Mouse (Mus musculus) midbrain, embryonic 16.5 days (tissue): ENCODE measurements around the gene Espn. TPM values are rescaled to one million over a fixed set of nuclear protein-coding genes. Genes with fewer than 3 reads are reported as not detected.

ENCODE experiments used
- ATAC-seq: fragments of 200-750 bp; cut with Nextera tagmentation; 2 replicates; pipeline ENCODE4 v1.8.0; 2017; ENCODE audit warnings: moderate TSS enrichment
- H3K27ac ChIP-seq: fragments of 300-500 bp; sonication (generic); 2 replicates; pipeline ENCODE4 v1.5.1; 2014; ENCODE audit warnings: mild to moderate bottlenecking, low read length, mixed read lengths
- H3K27me3 ChIP-seq: fragments of 300-500 bp; sonication (generic); 2 replicates; pipeline ENCODE4 v1.6.1; 2014; ENCODE audit warnings: low read depth, low read length, mixed read lengths; ENCODE audit not compliant: control insufficient read depth, insufficient read depth
- H3K36me3 ChIP-seq: fragments of 300-500 bp; sonication (generic); 2 replicates; pipeline ENCODE4 v1.6.1; 2014; ENCODE audit warnings: mild to moderate bottlenecking, low read length, moderate library complexity, mixed read lengths; ENCODE audit not compliant: control insufficient read depth, insufficient read depth
- H3K4me1 ChIP-seq: fragments of 300-500 bp; sonication (generic); 2 replicates; pipeline ENCODE4 v1.6.1; 2014; ENCODE audit warnings: mild to moderate bottlenecking, low read length, mixed read lengths; ENCODE audit not compliant: control insufficient read depth, insufficient read depth
- H3K4me2 ChIP-seq: fragments of 300-500 bp; sonication (generic); 2 replicates; pipeline ENCODE4 v1.6.1; 2014; ENCODE audit warnings: mild to moderate bottlenecking, low read length, mixed read lengths
- H3K4me3 ChIP-seq: fragments of 300-500 bp; sonication (generic); 2 replicates; pipeline ENCODE4 v1.5.1; 2014; ENCODE audit warnings: low read depth, mild to moderate bottlenecking, low read length, moderate library complexity, mixed read lengths
- H3K9ac ChIP-seq: fragments of 300-500 bp; sonication (generic); 2 replicates; pipeline ENCODE4 v1.6.1; 2014; ENCODE audit warnings: low read depth, low read length, mixed read lengths
- H3K9me3 ChIP-seq: fragments of 300-500 bp; sonication (generic); replicated peaks from 2 replicates; pipeline ENCODE4 v1.6.1; 2014; ENCODE audit warnings: mild to moderate bottlenecking, low read length, mixed read lengths; ENCODE audit not compliant: control insufficient read depth, poor library complexity, severe bottlenecking
- WGBS: fragments of 180-500 bp; shearing (Covaris S2); extraction: QIAGEN DNeasy Blood & Tissue Kit; methylation state at CpG from one replicate; pipeline ENCODE4 v1.1.7; 2014; 5-methylcytosine and 5-hydroxymethylcytosine counted together
- polyA plus RNA-seq: library from polyadenylated mRNA; unstranded; fragments of >200 nt; fragmentation: Nextera tagmentation; extraction: Ambion mirVana; gene quantifications from 2 replicates; pipeline ENCODE4 v1.2.1, GENCODE M21; 2015

Gene Espn
- polyA plus RNA-seq, 1 experiment from 2014 or later = 0.14 TPM

DNA sequence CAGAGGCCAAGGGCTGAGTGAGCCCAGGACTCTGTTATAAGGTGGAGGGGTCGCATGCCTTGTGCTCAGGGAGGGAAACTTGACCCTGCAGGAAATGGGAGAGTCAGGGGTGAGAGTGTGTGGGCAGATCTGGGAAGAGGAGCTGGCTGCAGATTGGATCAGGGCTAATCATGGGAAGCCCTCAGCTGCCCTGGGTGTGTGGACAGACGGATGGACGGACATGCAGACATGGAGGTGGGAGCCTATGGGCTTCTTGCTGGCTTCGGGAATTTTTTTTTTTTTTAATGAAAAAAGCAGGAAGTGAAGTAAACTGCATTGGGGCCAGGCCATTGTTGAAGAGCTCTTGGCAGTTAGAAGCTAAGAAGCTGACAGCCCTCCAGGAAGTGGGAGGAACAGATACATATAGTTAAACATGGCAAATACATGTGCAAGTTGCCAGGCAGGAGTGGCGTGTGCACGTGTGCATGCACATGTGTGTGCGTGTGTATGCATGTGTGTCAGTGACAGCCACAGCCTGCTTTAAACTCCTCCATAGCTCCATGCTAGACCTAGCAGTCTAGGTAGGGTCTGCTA is 51.0 kb downstream of the Espn start:
- no peaks in the 10 kb centered on the region for H3K9me3 ChIP-seq
- H3K36me3 ChIP-seq = 0 out of 2 replicates have a peak, but pooled peaks cover 5% of the 10 kb centered on the region
- H3K27me3 ChIP-seq = no peaks in the 10 kb centered on the region
- no peaks in the 10 kb centered on the region; the same call in 1 of the 2 replicates for H3K4me1 ChIP-seq
- no peak overlapping the region for H3K4me2 ChIP-seq
- H3K4me3 ChIP-seq = no peak overlapping the region
- no peak overlapping the region for H3K27ac ChIP-seq
- no peak overlapping the region for H3K9ac ChIP-seq
- no peak for ATAC-seq
- WGBS = 89% methylated on average over 7 of the region's 7 CpGs

- Histone ChIP-seq H3K27ac (no peak overlapping the region), H3K27me3 (no peaks in the 10 kb centered on the region), H3K9ac (no peak overlapping the region), H3K9me3 (no peaks in the 10 kb centered on the region), H3K4me2 (no peak overlapping the region), H3K4me1 (no peaks in the 10 kb centered on the region; the same call in 1 of the 2 replicates), H3K36me3 (0 out of 2 replicates have a peak, but pooled peaks cover 5% of the 10 kb centered on the region), H3K4me3 (no peak overlapping the region)
- 81% methylated on average over 11 of the region's 11 CpGs for WGBS
- ATAC-seq = no peak
These were observed 51.6 kb downstream of the Espn start for GRCm38 (mm10) chr4:152100541-152100940.

GRCm38 (mm10) chr4:152097911-152098799 is 54.0 kb downstream of the Espn start:
- no peak overlapping the region for H3K4me3 ChIP-seq
- WGBS = 22% methylated on average over 11 of the region's 11 CpGs

DNA sequence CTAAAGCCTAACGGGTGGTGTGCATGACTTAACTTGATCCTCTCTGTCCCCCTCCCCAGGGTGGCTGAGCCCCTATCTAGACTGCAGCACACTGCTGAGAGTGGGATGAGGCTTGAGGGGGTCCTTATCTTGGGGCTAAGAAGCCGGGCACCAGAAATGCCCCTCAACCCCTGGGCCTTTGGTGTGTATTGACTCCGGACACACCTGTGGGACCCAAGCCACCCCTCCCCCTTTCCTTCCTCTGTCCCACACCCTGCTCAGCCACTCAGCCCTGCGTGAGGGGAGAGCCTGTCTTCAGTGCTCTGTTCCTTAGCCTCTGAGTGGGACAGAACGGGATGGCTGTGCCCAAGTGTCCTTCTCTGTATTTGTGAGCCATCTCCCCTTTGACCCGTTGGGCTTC is 55.2 kb downstream of the Espn start:
- Histone ChIP-seq H3K4me2 (no peak overlapping the region), H3K27me3 (no peaks in the 10 kb centered on the region), H3K9ac (no peak overlapping the region), H3K9me3 (no peaks in the 10 kb centered on the region), H3K27ac (no peak overlapping the region), H3K36me3 (no peaks in the 10 kb centered on the region), H3K4me3 (no peak overlapping the region), H3K4me1 (no peaks in the 10 kb centered on the region; the same call in 1 of the 2 replicates)
- 58% methylated on average over 6 of the region's 6 CpGs for WGBS
- ATAC-seq = peak; percentile 22; the same call in 1 of the 2 replicates

More at GRCm38 (mm10) chr4:152097911-152098799, 54.0 kb downstream of the Espn start:
- 0 out of 2 replicates have a peak, but pooled peaks cover 5% of the 10 kb centered on the region for H3K36me3 ChIP-seq
- H3K9me3 ChIP-seq = no peaks in the 10 kb centered on the region
- no peak overlapping the region for H3K4me2 ChIP-seq
- no peak overlapping the region for H3K9ac ChIP-seq
- no peaks in the 10 kb centered on the region for H3K27me3 ChIP-seq
- no peak overlapping the region for H3K27ac ChIP-seq
- no peak for ATAC-seq
- no peaks in the 10 kb centered on the region; the same call in 1 of the 2 replicates for H3K4me1 ChIP-seq

GRCm38 (mm10) chr4:152095937-152096910 is 55.9 kb downstream of the Espn start:
- Histone ChIP-seq H3K27ac (no peak overlapping the region), H3K9ac (no peak overlapping the region), H3K36me3 (no peaks in the 10 kb centered on the region), H3K9me3 (no peaks in the 10 kb centered on the region), H3K27me3 (no peaks in the 10 kb centered on the region), H3K4me2 (no peak overlapping the region), H3K4me3 (no peak overlapping the region), H3K4me1 (no peaks in the 10 kb centered on the region; the same call in 1 of the 2 replicates)
- ATAC-seq = peak; percentile 22; the same call in 1 of the 2 replicates
- 21% methylated on average over 27 of the region's 27 CpGs for WGBS

GRCm38 (mm10) chr4:152094233-152094632 is 57.9 kb downstream of the Espn start:
- Histone ChIP-seq H3K4me2 (no peak overlapping the region), H3K9me3 (no peaks in the 10 kb centered on the region), H3K4me3 (no peak overlapping the region), H3K27me3 (no peaks in the 10 kb centered on the region), H3K27ac (no peak overlapping the region), H3K4me1 (no peaks in the 10 kb centered on the region; the same call in 1 of the 2 replicates), H3K36me3 (no peaks in the 10 kb centered on the region), H3K9ac (no peak overlapping the region)
- ATAC-seq = no peak
- WGBS = 88% methylated on average over 12 of the region's 12 CpGs

DNA sequence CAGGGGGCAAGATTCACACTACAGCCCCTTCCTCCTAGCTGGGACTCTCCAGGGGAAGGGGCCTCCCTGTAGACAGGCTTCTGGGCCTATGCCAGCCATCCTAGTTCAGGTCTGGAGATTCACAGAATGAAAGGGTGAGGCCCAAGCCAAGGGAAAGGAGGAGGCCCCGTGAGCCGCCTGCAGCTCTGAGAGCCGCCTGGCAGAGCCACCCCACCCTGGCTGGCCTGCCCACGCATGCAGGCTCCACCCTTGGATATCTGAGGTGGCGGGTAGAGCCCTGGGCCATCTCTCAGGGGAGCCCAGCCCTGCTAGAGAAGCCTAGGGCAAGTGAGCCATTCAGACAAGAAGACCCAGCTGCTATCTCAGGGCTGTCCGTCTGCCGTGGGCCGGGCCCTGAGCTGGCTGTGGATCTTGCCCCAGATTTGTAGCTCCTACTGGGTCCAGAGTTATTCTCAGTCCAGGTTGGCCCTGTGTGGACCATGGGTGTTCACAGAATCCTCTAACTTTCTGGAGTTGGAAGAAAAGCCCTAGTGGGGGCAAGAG is 59.3 kb downstream of the Espn start:
- no peak overlapping the region for H3K4me2 ChIP-seq
- H3K27me3 ChIP-seq = no peaks in the 10 kb centered on the region
- H3K36me3 ChIP-seq = no peaks in the 10 kb centered on the region
- no peak overlapping the region for H3K27ac ChIP-seq
- peaks cover 7% of the 10 kb centered on the region for H3K4me1 ChIP-seq
- 0 out of 2 replicates have a peak overlapping the region, but pooled peaks have one; percentile 26 for H3K9ac ChIP-seq
- H3K9me3 ChIP-seq = no peaks in the 10 kb centered on the region
- ATAC-seq = no peak
- H3K4me3 ChIP-seq = no peak overlapping the region
- 68% methylated on average over 8 of the region's 8 CpGs for WGBS

DNA sequence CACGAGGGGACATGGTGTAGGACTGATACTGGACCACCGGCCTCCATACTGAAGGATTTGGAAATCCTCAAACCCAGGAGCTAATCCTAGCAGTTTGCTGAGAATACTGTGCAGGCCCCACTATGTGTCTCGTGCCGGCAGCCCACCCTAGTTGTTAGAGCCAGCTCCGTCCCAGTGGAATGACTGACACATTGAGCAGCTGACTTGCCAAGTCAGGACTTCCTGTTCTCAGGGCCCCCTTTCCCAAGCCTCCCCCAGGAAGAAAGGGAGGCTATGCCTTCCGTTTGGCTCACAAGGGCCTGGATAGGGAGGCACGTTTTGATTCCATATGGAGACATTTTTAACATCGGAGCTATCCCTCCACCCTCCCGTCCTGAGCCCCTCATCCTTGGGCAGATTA is 62.0 kb downstream of the Espn start:
- 79% methylated on average over 9 of the region's 9 CpGs for WGBS

More for the DNA sequence above, 62.0 kb downstream of the Espn start:
- Histone ChIP-seq H3K9me3 (no peaks in the 10 kb centered on the region), H3K27me3 (no peaks in the 10 kb centered on the region; the same call in 1 of the 2 replicates), H3K4me2 (no peak overlapping the region), H3K9ac (no peak overlapping the region), H3K36me3 (no peaks in the 10 kb centered on the region), H3K4me3 (no peak overlapping the region), H3K4me1 (peaks cover 21% of the 10 kb centered on the region), H3K27ac (no peak overlapping the region)
- ATAC-seq = no peak
